Mouse (Mus musculus) midbrain, embryonic 11.5 days (tissue): Measurements from ENCODE around the gene Tmem151b. TPM values are rescaled to one million over a fixed set of nuclear protein-coding genes. Genes with fewer than 3 reads are reported as not detected.

ENCODE experiments used
- ATAC-seq: fragments of 200-750 bp; cut with Nextera tagmentation; 2 replicates; pipeline ENCODE4 v1.8.0; 2017; ENCODE audit warnings: moderate TSS enrichment, moderate library complexity; ENCODE audit not compliant: low FRiP score
- DNase-seq: peaks from one replicate; pipeline ENCODE4 v3.0.0; 2015; ENCODE audit warnings: low spot score; ENCODE audit errors: missing footprints
- H3K27ac ChIP-seq: fragments of 300-500 bp; sonication (generic); 2 replicates; pipeline ENCODE4 v1.5.1; 2014; ENCODE audit warnings: low read depth, low read length
- H3K27me3 ChIP-seq: fragments of 300-500 bp; sonication (generic); 2 replicates; pipeline ENCODE4 v1.6.1; 2014; ENCODE audit warnings: mild to moderate bottlenecking, low read length, moderate library complexity, mixed read lengths; ENCODE audit not compliant: control insufficient read depth, insufficient read depth
- H3K36me3 ChIP-seq: fragments of 300-500 bp; sonication (generic); 2 replicates; pipeline ENCODE4 v1.6.1; 2014; ENCODE audit warnings: mild to moderate bottlenecking, low read length, moderate library complexity, mixed read lengths; ENCODE audit not compliant: control insufficient read depth, insufficient read depth
- H3K4me1 ChIP-seq: fragments of 300-500 bp; sonication (generic); 2 replicates; pipeline ENCODE4 v1.6.1; 2014; ENCODE audit warnings: low read length; ENCODE audit not compliant: control insufficient read depth, insufficient read depth
- H3K4me2 ChIP-seq: fragments of 300-500 bp; sonication (generic); 2 replicates; pipeline ENCODE4 v1.6.1; 2014; ENCODE audit warnings: mild to moderate bottlenecking, moderate library complexity
- H3K4me3 ChIP-seq: fragments of 300-500 bp; sonication (generic); 2 replicates; pipeline ENCODE4 v1.5.1; 2014; ENCODE audit warnings: low read depth, low read length
- H3K9ac ChIP-seq: fragments of 300-500 bp; sonication (generic); 2 replicates; pipeline ENCODE4 v1.6.1; 2014; ENCODE audit warnings: low read length
- H3K9me3 ChIP-seq: fragments of 300-500 bp; sonication (generic); 2 replicates; pipeline ENCODE4 v1.6.1; 2016; ENCODE audit warnings: low read length; ENCODE audit not compliant: control insufficient read depth
- WGBS: fragments of 180-500 bp; shearing (Covaris S2); extraction: QIAGEN DNeasy Blood & Tissue Kit; methylation state at CpG from one replicate; pipeline ENCODE4 v1.1.7; 2014; 5-methylcytosine and 5-hydroxymethylcytosine counted together
- polyA plus RNA-seq: library from polyadenylated mRNA; unstranded; fragments of >200 nt; fragmentation: Nextera tagmentation; extraction: Ambion mirVana; gene quantifications from 2 replicates; pipeline ENCODE4 v1.2.1, GENCODE M21; 2014

Tmem151b gene
- polyA plus RNA-seq, 1 experiment from 2014 or later: 6.2 TPM

- Histone ChIP-seq H3K4me2 (no peak overlapping the region), H3K9ac (no peak overlapping the region), H3K4me1 (peaks cover 27% of the 10 kb centered on the region), H3K27ac (no peak overlapping the region), H3K9me3 (no peaks in the 10 kb centered on the region), H3K4me3 (no peak overlapping the region), H3K36me3 (no peaks in the 10 kb centered on the region), H3K27me3 (peaks cover 21% of the 10 kb centered on the region)
- no peak for DNase-seq
- 14% methylated on average over 8 of the region's 8 CpGs for WGBS
- no peak for ATAC-seq
Observed at GRCm38 (mm10) chr17:45593479-45593878, 44.0 kb upstream of the Tmem151b start.

- ATAC-seq (no peak), DNase-seq (no peak)
- Histone ChIP-seq H3K9me3 (no peaks in the 10 kb centered on the region), H3K4me1 (peaks cover 27% of the 10 kb centered on the region), H3K27ac (no peak overlapping the region), H3K36me3 (no peaks in the 10 kb centered on the region), H3K9ac (no peak overlapping the region; the same call in 1 of the 2 replicates), H3K27me3 (peaks cover 21% of the 10 kb centered on the region), H3K4me3 (no peak overlapping the region), H3K4me2 (no peak overlapping the region; the same call in 1 of the 2 replicates)
- WGBS: 56% methylated on average over 8 of the region's 8 CpGs
Observed at GRCm38 (mm10) chr17:45592606-45593431, 43.3 kb upstream of the Tmem151b start.

GRCm38 (mm10) chr17:45591701-45592605 lies 42.5 kb upstream of the Tmem151b start:
- Histone ChIP-seq H3K4me1 (peaks cover 27% of the 10 kb centered on the region), H3K9me3 (no peaks in the 10 kb centered on the region), H3K4me2 (peak overlapping the region; percentile 9; the same call in 1 of the 2 replicates), H3K4me3 (no peak overlapping the region), H3K36me3 (peaks cover 2% of the 10 kb centered on the region; the same call in 1 of the 2 replicates), H3K27me3 (peaks cover 21% of the 10 kb centered on the region), H3K9ac (peak overlapping the region; percentile 27), H3K27ac (no peak overlapping the region)
- no peak for DNase-seq
- ATAC-seq: no peak
- whole genome bisulfite sequencing: 56% methylated on average over 16 of the region's 16 CpGs

- Histone ChIP-seq H3K4me3 (no peak overlapping the region), H3K4me1 (peaks cover 20% of the 10 kb centered on the region), H3K9ac (no peak overlapping the region), H3K27me3 (peaks cover 13% of the 10 kb centered on the region), H3K9me3 (no peaks in the 10 kb centered on the region; the same call in 1 of the 2 replicates), H3K4me2 (no peak overlapping the region), H3K36me3 (peaks cover 5% of the 10 kb centered on the region; the same call in 1 of the 2 replicates), H3K27ac (no peak overlapping the region)
- ATAC-seq (no peak), DNase-seq (no peak)
- WGBS: 88% methylated on average over 6 of the region's 6 CpGs
Observed at GRCm38 (mm10) chr17:45590410-45590809, 40.9 kb upstream of the Tmem151b start.

GRCm38 (mm10) chr17:45589844-45590243 lies 40.4 kb upstream of the Tmem151b start:
- no peak overlapping the region for H3K27ac ChIP-seq

GRCm38 (mm10) chr17:45589236-45589635 lies 39.8 kb upstream of the Tmem151b start:
- Histone ChIP-seq H3K9ac (no peak overlapping the region), H3K27me3 (peaks cover 2% of the 10 kb centered on the region; the same call in 1 of the 2 replicates), H3K27ac (no peak overlapping the region), H3K9me3 (no peaks in the 10 kb centered on the region; the same call in 1 of the 2 replicates), H3K36me3 (peaks cover 5% of the 10 kb centered on the region; the same call in 1 of the 2 replicates), H3K4me1 (peaks cover 19% of the 10 kb centered on the region), H3K4me2 (no peak overlapping the region), H3K4me3 (no peak overlapping the region)
- 95% methylated on average over 7 of the region's 7 CpGs for WGBS
- no peak for ATAC-seq
- no peak for DNase-seq

More at GRCm38 (mm10) chr17:45589844-45590243, 40.4 kb upstream of the Tmem151b start:
- H3K4me1 ChIP-seq: peaks cover 19% of the 10 kb centered on the region
- ATAC-seq: no peak
- no peak overlapping the region for H3K4me3 ChIP-seq
- peaks cover 8% of the 10 kb centered on the region for H3K27me3 ChIP-seq
- H3K9ac ChIP-seq: no peak overlapping the region
- H3K4me2 ChIP-seq: no peak overlapping the region
- H3K9me3 ChIP-seq: no peaks in the 10 kb centered on the region; the same call in 1 of the 2 replicates
- WGBS: 95% methylated on average over 8 of the region's 8 CpGs
- peaks cover 5% of the 10 kb centered on the region; the same call in 1 of the 2 replicates for H3K36me3 ChIP-seq
- no peak for DNase-seq

- DNase-seq (no peak), ATAC-seq (no peak)
- H3K27me3 ChIP-seq: no peaks in the 10 kb centered on the region; the same call in 1 of the 2 replicates
- H3K9ac ChIP-seq: no peak overlapping the region
- peaks cover 5% of the 10 kb centered on the region; the same call in 1 of the 2 replicates for H3K36me3 ChIP-seq
- H3K4me1 ChIP-seq: peaks cover 17% of the 10 kb centered on the region
- no peak overlapping the region for H3K4me2 ChIP-seq
- H3K27ac ChIP-seq: no peak overlapping the region
- no peaks in the 10 kb centered on the region; the same call in 1 of the 2 replicates for H3K9me3 ChIP-seq
- 94% methylated on average over 7 of the region's 7 CpGs for WGBS
- H3K4me3 ChIP-seq: no peak overlapping the region
Observed at GRCm38 (mm10) chr17:45588370-45588769, 38.9 kb upstream of the Tmem151b start.

DNA sequence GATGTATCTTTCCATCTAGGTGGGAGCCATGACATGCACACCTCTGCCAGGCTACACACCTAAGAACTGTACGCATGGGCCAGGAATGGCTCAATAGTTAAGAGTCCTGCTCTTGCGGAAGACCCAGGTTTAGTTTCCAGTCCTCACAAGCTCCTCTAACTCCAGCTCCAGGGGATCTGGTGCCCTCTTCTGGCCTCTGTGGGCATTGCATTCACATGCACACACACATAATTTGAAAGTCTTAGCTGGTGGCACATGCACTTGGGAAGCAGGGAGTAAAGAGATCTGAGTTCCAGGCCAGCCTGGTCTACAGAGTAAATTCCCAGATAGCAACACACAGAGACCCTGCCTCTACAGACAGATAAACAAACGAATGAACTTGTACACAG lies 37.0 kb upstream of the Tmem151b start:
- ATAC-seq (no peak), DNase-seq (no peak)
- WGBS: 94% methylated on average over 3 of the region's 3 CpGs
- no peaks in the 10 kb centered on the region; the same call in 1 of the 2 replicates for H3K9me3 ChIP-seq
- H3K36me3 ChIP-seq: peaks cover 5% of the 10 kb centered on the region; the same call in 1 of the 2 replicates
- H3K27me3 ChIP-seq: no peaks in the 10 kb centered on the region
- no peak overlapping the region for H3K4me2 ChIP-seq
- no peak overlapping the region for H3K9ac ChIP-seq
- H3K4me3 ChIP-seq: no peak overlapping the region
- peaks cover 15% of the 10 kb centered on the region for H3K4me1 ChIP-seq
- no peak overlapping the region for H3K27ac ChIP-seq
